Mouse (Mus musculus): ENCODE results near the gene Tmem254b. TPM values are rescaled to one million over a fixed set of nuclear protein-coding genes. Genes with fewer than 3 reads are reported as not detected.
"Not testable (repeated sequence)": the region's sequence is repeated elsewhere in the genome, so short reads cannot be mapped to it uniquely, and the experiment has no call there.

Gene Tmem254b
- polyA plus RNA-seq, 1 experiment from 2014 or later: 33.1 TPM

GRCm38 (mm10) chr14:26175028-26175427, 31.8 kb downstream of the Tmem254b start:
- peak; percentile 66; the same call in 1 of the 2 replicates for ATAC-seq (ENCODE audit: low read depth)
- not testable (repeated sequence) for H3K9me3 ChIP-seq (ENCODE audit: control insufficient read depth, low read length)

DNA sequence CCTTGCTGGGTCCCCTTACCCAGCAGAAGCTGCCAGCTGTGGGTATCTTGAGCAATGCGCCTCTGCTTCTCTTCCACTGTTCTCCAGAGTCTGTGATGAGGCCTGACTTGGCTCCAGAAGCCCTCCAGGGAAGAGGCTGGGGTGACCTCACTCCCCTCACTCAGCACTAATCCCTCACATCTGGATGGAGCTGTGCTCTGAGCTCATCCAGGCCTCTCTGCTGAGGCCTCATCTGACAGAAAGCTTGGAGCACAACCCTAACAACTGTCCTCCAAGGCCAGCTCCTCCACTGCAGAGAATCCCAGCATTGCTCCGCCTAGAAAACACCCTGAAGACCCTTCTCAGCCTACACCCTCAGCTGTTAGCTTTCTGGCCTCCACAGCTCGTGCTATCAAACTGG, 32.9 kb downstream of the Tmem254b start:
- not testable (repeated sequence) for H3K9ac ChIP-seq (ENCODE audit: low read length); H3K4me3 ChIP-seq (ENCODE audit: low read length); H3K36me3 ChIP-seq (ENCODE audit: control insufficient read depth, insufficient read depth, low read length); H3K27ac ChIP-seq (ENCODE audit: low read length); H3K4me1 ChIP-seq (replicated peaks; ENCODE audit: control insufficient read depth, insufficient read depth, low read length); H3K27me3 ChIP-seq (ENCODE audit: control insufficient read depth, insufficient read depth, low read depth, low read length); H3K9me3 ChIP-seq (ENCODE audit: control insufficient read depth, low read length); H3K4me2 ChIP-seq (ENCODE audit: low read depth, low read length)
- no CpG with 5 or more reads among the region's 3 CpGs for WGBS
- peak; percentile 38; the same call in 1 of the 2 replicates for ATAC-seq (ENCODE audit: low read depth)

More at GRCm38 (mm10) chr14:26175028-26175427, 31.8 kb downstream of the Tmem254b start:
- no CpG with 5 or more reads among the region's 6 CpGs for WGBS
- H3K27ac ChIP-seq (ENCODE audit: low read length); H3K27me3 ChIP-seq (ENCODE audit: control insufficient read depth, insufficient read depth, low read depth, low read length); H3K36me3 ChIP-seq (ENCODE audit: control insufficient read depth, insufficient read depth, low read length); H3K4me3 ChIP-seq (ENCODE audit: low read length); H3K9ac ChIP-seq (ENCODE audit: low read length); H3K4me1 ChIP-seq (replicated peaks; ENCODE audit: control insufficient read depth, insufficient read depth, low read length); H3K4me2 ChIP-seq (ENCODE audit: low read depth, low read length): not testable (repeated sequence)

DNA sequence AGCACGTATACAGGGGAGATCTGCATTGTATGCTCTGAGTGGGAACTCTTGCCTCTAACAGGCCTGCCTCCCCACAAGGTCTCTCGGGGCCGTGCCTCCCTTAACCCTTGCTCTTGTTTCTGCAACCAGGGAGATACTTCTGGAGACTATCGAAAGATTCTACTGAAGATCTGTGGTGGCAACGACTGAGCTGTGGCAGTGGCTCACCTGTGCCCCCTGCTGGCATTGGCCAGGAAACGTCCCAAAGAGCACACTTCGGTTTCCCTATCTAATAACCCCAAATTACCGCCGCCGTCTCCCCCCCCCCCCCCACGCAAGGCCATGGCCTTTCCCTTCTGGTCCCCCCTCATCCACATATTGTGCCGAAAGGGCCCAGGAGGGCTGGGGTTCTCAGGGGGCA, 41.6 kb downstream of the Tmem254b start:
- H3K27ac ChIP-seq (ENCODE audit: low read length); H3K9me3 ChIP-seq (ENCODE audit: control insufficient read depth, low read length); H3K27me3 ChIP-seq (ENCODE audit: control insufficient read depth, insufficient read depth, low read depth, low read length); H3K4me2 ChIP-seq (ENCODE audit: low read depth, low read length); H3K4me3 ChIP-seq (ENCODE audit: low read length); H3K9ac ChIP-seq (ENCODE audit: low read length); H3K4me1 ChIP-seq (replicated peaks; ENCODE audit: control insufficient read depth, insufficient read depth, low read length); H3K36me3 ChIP-seq (ENCODE audit: control insufficient read depth, insufficient read depth, low read length); ATAC-seq (ENCODE audit: low read depth): not testable (repeated sequence)
- no CpG with 5 or more reads among the region's 12 CpGs for WGBS

DNA sequence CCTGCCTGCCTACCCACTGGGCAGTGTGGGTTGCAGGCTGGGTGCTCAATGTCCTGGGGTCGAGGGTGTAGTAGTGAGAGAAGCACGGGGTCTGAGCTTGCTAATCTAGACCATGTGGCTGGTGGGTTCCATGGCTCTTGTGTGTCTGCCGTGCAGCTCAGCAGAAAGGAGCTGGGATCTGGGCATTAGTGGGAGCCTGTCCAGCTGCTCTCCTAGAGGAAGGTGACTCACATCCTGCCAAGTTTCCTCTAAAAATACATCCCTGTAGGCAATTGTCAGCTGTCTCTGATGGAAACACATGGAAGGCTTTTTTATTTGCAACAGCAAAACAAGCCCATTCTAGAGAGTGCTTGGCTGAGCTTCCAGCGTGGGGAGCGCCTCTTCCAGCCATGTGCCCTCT, 44.4 kb downstream of the Tmem254b start:
- H3K4me1 ChIP-seq (replicated peaks; ENCODE audit: control insufficient read depth, insufficient read depth, low read length); H3K4me2 ChIP-seq (ENCODE audit: low read depth, low read length); H3K36me3 ChIP-seq (ENCODE audit: control insufficient read depth, insufficient read depth, low read length); H3K9ac ChIP-seq (ENCODE audit: low read length); H3K4me3 ChIP-seq (ENCODE audit: low read length); H3K27me3 ChIP-seq (ENCODE audit: control insufficient read depth, insufficient read depth, low read depth, low read length); ATAC-seq (ENCODE audit: low read depth); H3K27ac ChIP-seq (ENCODE audit: low read length); H3K9me3 ChIP-seq (ENCODE audit: control insufficient read depth, low read length): not testable (repeated sequence)
- WGBS: no CpG with 5 or more reads among the region's 5 CpGs

DNA sequence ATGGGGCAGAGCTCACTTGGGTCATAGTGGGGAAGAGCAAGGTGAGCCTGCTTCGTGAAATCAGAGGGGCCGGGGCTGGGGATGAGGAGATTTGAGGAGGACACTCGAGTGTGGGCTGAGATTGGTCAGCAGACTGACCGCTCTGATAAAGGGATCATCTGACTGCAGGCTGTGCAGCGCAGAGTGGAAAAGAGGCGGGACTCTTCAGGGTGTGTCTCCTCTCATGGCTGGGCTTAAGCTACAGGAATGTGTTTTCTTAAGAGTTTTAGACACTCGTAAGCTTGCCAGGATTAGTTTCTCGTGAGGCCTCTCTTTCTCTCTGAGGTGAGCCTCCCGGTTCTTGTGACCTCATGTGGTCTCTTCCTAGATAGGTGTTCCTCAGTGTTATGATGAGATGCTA, 45.7 kb downstream of the Tmem254b start:
- not testable (repeated sequence) for ATAC-seq (ENCODE audit: low read depth); H3K4me3 ChIP-seq (ENCODE audit: low read length); H3K9ac ChIP-seq (ENCODE audit: low read length); H3K27me3 ChIP-seq (ENCODE audit: control insufficient read depth, insufficient read depth, low read depth, low read length); H3K4me2 ChIP-seq (ENCODE audit: low read depth, low read length); H3K36me3 ChIP-seq (ENCODE audit: control insufficient read depth, insufficient read depth, low read length); H3K9me3 ChIP-seq (ENCODE audit: control insufficient read depth, low read length); H3K4me1 ChIP-seq (replicated peaks; ENCODE audit: control insufficient read depth, insufficient read depth, low read length); H3K27ac ChIP-seq (ENCODE audit: low read length)
- WGBS: no CpG with 5 or more reads among the region's 9 CpGs

DNA sequence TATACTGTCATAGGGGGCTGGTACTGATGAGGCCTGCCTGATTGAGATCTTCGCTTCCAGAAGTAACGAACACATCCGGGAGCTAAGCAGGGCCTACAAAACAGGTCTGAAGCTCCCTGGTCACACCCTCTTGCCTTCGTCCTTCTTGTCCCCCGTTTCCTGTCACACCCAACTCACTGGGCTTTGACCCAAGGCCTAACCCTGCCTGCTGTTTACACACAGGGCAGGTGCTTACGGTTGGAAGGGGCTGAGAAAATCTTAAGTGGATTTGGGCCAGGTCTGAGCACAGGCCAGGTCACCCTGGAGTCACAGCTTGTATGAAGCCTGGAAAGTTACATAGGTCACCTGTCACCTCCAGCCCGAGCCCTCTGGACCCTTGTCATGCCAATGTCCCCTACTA, 50.8 kb downstream of the Tmem254b start:
- not testable (repeated sequence) for ATAC-seq (ENCODE audit: low read depth); H3K9ac ChIP-seq (ENCODE audit: low read length); H3K4me1 ChIP-seq (replicated peaks; ENCODE audit: control insufficient read depth, insufficient read depth, low read length); H3K4me2 ChIP-seq (ENCODE audit: low read depth, low read length); H3K9me3 ChIP-seq (ENCODE audit: control insufficient read depth, low read length); H3K27ac ChIP-seq (ENCODE audit: low read length); H3K36me3 ChIP-seq (ENCODE audit: control insufficient read depth, insufficient read depth, low read length); H3K27me3 ChIP-seq (ENCODE audit: control insufficient read depth, insufficient read depth, low read depth, low read length); H3K4me3 ChIP-seq (ENCODE audit: low read length)
- WGBS: no CpG with 5 or more reads among the region's 7 CpGs

Other genes starting within 250 kb of the Tmem254b start
- gene Duxbl1, start 228.5 kb downstream of the Tmem254b start, polyA plus RNA-seq (2015; fragmentation: Nextera tagmentation; extraction: Ambion mirVana): 1.0 TPM in 2 replicates
- 101 and 114 TPM in 2 replicates for gene Gm9780, start 164.3 kb downstream of the Tmem254b start, polyA plus RNA-seq (2015; fragmentation: Nextera tagmentation; extraction: Ambion mirVana)
- gene Tmem254c, start 139.7 kb downstream of the Tmem254b start, polyA plus RNA-seq (2015; fragmentation: Nextera tagmentation; extraction: Ambion mirVana): 48.8 and 50.5 TPM in 2 replicates
- not detected in 2 replicates for gene Cphx2, start 125.5 kb downstream of the Tmem254b start, polyA plus RNA-seq (2015; fragmentation: Nextera tagmentation; extraction: Ambion mirVana)
- not detected in 2 replicates for gene Cphx3, start 124.7 kb downstream of the Tmem254b start, polyA plus RNA-seq (2015; fragmentation: Nextera tagmentation; extraction: Ambion mirVana)
- 1.3 TPM in 1 of 2 replicates, not detected in the other for gene Duxbl2, start 88.7 kb downstream of the Tmem254b start, polyA plus RNA-seq (2015; fragmentation: Nextera tagmentation; extraction: Ambion mirVana)
- gene Plac9b, start 24.6 kb downstream of the Tmem254b start, polyA plus RNA-seq (2015; fragmentation: Nextera tagmentation; extraction: Ambion mirVana): 88.7 and 100 TPM in 2 replicates
- gene Duxbl3, start 50.9 kb upstream of the Tmem254b start, polyA plus RNA-seq (2015; fragmentation: Nextera tagmentation; extraction: Ambion mirVana): 0.59 and 1.7 TPM in 2 replicates